Mouse (Mus musculus) ES-Bruce4 (cell line): ENCODE results near the gene Pbx1.

Source experiments
- CTCF ChIP-seq: IDR thresholded peaks from one replicate; pipeline ENCODE4 v1.8.1; 2011; ENCODE audit warnings: low read depth, low read length
- EP300 ChIP-seq: IDR thresholded peaks from 2 replicates; pipeline ENCODE4 v1.6.1; 2011; ENCODE audit warnings: low read depth, low read length; ENCODE audit not compliant: insufficient read depth
- POLR2A ChIP-seq: IDR thresholded peaks from one replicate; pipeline ENCODE4 v1.8.1; 2011; ENCODE audit warnings: low read length; ENCODE audit not compliant: insufficient read depth

- TF ChIP-seq CTCF = no peak
- no peak for TF ChIP-seq POLR2A
- no peak for TF ChIP-seq EP300
These were observed 262.3 kb downstream of the Pbx1 start for GRCm38 (mm10) chr1:168169791-168170190.
